Mouse (Mus musculus) c-Kit-positive CD71-negative TER-119-negative erythroid progenitor cells, embryonic 14.5 days (primary cell): Measurements from ENCODE around the gene Slamf8.

Source experiments
- DNase-seq: peaks from one replicate; pipeline ENCODE4 v3.0.0-alpha.2; 2013; ENCODE audit warnings: low read depth

Slamf8 gene

DNA sequence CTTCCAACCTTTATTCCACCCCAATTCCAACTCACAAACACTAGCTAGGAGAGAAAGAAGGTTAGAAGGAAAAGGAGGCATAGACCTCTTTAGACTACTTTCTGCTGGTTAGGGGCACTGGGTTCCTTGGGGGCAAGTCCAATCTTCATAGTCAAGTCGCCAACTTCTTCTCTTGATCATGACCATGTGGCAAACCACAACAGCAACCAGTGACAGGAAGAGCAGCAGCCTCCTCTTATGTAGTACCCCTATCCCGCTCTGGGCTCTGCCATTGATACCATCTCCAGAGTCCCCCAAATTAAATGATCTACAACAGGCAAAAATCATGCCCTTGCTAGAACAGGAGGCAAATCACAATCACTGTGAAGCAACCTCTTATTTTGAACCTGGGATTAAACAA lies 3.6 kb upstream of the Slamf8 start:
- DNase-seq, result no peak

DNA sequence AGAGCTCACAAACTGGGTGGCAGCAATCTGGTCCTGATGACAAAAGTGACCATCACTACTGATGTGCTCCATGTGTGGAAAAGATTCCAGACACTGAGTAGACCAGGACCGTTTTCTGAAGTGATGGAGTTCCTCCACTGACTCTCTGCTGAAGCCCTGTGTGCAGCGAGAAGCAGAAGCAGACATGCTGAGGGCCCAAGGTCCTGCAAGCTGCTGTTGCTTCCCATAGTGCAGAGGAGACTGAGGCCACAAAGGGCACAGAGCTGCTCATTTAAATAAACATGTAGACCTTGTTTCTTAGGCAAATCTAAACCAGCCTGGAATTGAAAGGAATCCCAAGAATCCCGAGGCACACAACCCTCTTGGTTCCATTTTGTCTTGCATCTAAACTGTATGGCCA lies 3.0 kb upstream of the Slamf8 start:
- no peak for DNase-seq

DNA sequence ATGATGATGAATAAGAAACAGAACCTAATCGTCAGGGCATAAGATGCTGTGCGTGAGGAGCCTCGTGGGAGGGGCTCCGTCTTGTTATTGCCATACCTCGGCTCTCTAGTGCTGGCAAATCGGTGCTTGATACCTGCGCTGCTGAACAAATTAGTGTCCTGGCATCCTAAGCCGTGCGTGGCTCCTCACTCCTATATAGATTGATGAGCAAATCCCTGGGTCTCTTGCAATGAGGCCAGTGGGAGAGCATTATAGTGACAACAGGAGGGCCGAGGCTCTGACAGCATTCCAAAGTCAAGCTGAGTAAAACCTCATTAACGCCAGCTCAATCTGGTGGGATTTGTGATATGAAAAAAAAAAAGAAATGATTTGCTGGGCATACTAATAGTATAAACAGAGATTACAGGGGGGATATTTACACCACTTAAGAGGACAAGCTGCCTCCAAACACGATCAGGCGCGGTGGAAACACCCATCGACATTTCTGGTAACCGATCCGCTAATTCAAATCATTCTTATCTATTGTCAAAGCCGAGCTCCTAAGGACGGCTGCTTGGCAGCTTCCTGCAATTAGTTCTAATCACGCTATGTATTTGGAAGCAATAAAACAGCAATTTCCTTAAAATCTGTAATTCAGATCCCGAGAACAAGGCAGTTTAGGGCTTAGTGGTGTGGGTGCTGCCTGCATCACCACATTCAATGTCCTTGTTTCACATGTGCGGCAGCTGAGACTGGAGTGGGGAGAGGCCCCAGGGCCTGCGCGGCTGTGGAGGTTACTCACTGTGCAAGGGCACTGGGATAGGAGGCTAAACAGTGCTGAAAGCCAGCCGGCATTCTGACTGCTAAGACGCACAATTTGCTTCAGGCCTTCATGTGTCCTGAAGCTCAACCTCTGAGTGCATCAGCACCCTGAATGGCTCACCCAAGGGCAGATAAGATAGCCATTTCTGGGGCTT lies 4.5 kb downstream of the Slamf8 start:
- no peak for DNase-seq

DNA sequence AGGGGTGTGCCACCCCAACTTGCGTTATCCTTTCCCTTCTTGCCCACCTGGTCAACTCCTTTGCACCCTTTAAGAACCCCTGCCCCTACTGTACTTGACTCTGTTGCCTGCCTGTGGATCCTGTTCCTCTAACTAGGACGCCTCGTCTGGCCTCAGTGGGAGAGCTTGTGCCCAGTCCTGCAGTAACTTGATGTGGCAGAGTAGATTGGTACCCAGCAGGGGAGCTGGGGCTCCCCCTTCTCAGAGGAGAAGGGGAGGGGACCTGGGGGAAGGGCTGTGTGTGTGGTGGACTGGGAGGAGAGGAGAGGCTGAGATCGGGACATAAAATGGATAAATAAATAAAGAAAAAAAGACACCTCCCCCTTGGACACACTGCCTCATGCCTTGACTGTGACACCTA lies 5.3 kb downstream of the Slamf8 start:
- no peak for DNase-seq

DNA sequence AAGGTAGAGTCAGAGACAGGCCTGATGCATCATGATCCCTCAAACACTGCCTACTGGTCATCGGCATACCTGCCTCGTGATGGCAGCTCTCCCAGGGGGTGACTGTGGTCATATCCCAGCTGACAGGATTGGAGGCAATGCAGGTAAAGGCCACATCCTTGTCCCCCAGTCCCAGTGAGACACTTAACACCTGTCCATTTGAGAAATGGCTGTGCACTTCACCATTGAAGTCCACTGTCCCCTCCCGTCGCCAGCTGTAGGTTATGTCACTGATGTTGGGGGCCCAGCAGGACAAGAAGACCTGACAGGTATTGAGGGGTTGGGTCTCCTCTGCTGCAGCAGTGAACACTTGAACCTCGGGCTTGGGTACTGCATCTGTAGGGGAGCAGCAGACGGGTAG lies 6.1 kb downstream of the Slamf8 start:
- DNase-seq, result no peak

DNA sequence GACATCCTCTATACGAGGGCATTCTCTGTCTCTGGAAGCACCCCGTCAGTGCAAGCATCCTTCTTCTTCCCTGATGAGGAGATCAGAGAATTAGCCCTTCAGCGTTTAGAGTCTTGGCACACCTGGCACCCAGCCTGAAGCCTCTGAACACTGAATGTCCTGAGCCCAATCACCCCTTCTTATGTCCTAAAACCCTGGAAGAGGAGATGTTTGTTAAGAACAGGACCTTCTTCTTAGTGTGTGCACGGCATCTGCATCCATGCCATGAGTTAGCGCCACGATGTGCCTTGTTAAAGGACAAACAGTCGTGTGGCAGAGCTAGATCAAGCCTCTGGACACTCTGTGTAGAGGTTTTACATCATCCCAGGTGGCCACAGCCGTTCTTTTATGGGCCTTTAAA lies 7.9 kb downstream of the Slamf8 start:
- DNase-seq, result no peak

DNA sequence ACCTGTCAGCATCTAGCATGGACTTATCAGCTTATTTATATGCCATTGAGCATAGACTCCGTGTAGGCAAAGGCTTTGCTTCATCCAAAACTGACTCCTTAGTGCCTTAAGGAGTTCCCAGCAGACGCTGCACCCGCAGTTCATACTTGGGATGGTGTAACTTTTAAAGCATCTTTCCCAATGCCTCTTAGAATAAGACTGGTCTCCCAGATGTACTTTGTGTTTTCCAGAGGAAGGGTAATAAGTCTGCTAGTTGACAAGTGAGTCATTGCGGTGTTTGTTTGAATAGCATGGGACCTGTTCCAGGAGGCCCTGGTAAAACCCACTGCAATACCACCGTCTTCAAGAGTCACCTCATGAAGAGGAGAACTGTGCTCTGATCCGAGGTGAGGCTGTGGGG lies 10.3 kb downstream of the Slamf8 start:
- DNase-seq, result no peak

DNA sequence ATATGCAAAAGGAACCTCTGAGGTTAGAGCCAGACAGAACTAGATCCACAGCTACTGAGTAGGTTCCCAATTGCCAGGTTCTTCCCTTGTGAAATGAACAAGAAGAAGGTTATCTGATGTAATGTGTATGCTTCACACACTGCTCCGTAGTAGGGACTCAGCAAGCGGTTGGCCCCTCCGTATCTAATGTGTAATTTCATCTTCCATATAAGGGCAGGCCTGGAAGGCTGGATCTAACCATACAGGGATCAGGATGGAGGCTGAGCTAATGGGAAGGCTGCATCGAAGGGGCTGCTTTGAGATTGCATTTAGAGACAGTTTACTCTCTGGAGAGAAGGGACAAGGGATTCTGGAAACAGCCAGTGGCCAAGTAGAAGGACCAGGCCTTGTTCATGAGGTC lies 22.6 kb downstream of the Slamf8 start:
- DNase-seq, result no peak

DNA sequence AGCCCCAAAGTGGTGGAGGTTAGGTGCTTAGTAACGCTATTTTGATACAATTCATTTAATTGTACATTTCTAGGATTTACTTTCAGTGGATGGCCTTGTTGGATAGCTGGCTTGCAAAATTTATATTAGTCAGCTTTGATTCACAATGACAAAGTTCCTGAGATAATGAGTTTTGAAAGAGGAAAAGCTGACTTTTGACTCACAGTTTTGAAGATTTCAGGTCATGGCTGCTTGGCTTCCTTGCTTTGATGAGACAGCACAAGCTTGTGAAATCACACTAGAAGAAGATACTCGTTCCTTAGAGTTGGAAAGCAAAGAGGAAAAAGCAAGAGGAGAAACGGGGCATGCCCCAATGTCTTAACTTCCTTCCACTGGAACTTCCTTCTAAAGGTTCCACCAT lies 24.2 kb downstream of the Slamf8 start:
- no peak for DNase-seq

DNA sequence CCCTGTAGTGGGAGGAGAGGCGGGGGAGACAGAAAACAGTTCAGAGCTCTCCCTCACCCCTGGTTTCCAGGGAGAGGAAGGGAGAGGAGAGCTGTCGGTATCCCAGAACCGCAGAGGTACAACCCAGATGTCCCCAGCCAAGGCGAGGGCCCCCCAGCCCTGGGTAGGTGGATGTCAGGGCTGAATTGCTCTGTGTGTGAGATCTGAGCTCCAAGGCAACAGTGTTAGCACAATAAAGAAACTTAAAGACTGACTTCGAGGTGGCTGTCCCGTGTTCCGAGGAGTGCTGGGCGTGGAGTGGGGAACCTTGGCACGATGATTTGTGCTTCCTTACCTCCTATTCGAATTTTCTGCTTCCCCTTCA lies 26.9 kb downstream of the Slamf8 start:
- DNase-seq, result no peak

DNA sequence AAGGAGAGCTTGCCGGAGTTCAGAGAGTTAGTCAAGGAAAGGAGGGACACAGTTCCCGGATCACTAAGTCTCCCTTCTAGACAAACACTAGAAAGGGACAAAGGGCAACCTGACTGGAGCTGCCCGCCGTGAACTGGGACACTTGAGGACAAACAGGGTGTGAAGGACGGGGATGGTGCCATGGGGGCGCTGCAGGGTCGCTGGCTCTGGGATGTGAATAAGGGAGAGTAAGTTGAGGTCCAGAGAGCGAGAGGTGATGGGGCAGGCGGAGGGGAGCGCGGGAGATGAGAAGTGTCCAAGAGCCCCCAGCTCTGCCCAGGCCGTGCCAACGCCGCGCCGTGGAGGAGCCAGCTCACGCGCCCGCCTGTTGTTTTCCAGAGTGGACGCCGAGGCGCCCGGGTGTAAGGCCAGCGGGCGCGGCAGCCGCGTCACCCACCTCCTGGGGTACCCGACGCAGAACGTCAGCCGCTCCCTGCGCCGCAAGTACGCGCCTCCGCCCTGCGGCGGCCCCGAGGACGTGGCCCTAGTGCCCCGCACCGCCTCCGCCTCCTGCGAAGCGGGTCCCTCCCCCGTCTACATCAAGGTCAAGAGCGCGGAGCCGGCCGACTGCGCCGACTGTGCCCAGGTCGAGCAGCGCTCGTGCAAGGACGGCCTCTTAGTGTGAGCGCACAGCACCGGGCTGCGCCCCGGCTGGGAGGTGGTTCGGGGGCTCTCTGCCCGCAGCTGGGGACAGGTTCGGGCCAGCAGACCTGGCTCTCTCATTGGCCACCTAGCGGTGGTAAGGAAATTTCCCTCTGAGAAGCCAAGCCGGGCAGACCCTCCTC lies 27.5 kb downstream of the Slamf8 start:
- peak; percentile 36 for DNase-seq

DNA sequence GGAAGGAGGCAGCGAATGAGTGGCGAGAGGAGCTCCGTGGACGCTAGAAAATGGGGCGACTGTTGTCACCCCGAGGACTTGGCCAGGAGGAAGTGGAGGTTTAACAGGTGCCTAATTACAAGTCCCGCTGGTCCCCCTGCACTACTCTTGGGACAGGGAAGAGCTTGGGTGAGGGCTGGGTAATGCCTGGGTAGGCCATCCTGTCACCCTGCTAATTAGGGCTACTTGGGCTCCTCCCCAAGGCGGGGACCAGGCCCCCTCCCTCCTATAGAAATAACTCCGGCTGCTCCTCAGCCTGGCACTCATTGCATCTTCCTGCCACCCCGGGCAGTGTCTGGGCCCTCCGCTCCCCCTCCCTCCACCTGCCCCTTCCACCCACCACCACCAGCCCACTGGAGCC lies 34.7 kb downstream of the Slamf8 start, which contains the start of gene Vsig8:
TSS of gene Vsig8 (plus strand) at position 301 of the 400 bp plus-strand sequence.
- DNase-seq, result no peak

DNA sequence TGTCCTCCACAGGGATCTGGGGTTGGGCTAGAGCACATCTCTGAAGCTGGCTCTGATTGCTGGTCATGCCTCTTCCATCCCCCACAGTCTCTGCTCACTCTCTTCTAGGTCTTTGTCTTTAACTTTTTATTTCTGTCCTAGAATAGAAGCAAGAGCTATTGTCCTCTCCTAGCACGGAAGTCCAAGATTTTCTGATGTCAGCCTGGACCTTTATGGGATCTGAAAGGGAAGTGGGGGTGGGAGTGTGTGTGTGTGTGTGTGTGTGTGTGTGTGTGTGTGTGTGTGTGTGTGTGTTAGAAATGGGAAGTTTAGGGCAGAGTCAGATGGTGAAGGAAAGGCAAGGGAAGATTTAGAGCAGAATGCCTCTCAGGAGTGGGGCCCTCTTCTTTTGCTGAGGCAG lies 37.7 kb downstream of the Slamf8 start:
- DNase-seq, result no peak

DNA sequence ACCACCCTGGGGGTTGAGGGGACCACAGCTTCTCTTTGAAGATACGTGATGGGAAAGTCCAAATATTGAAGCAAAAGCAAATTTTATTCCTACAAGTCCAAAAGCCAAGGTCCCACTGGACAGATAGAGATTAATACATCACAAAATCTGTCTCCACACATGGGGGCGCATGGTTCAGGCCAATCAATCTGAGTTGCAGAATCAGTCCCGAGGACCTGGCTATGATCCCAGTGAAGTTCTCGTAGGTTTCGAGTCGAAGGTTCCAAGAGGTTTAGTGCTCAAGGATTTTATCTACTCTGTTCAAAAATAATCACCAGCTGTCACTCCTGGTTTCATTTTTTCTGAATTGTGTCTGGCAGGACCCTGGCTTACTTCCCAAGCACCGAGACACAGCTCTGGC lies 39.4 kb downstream of the Slamf8 start:
- no peak for DNase-seq

DNA sequence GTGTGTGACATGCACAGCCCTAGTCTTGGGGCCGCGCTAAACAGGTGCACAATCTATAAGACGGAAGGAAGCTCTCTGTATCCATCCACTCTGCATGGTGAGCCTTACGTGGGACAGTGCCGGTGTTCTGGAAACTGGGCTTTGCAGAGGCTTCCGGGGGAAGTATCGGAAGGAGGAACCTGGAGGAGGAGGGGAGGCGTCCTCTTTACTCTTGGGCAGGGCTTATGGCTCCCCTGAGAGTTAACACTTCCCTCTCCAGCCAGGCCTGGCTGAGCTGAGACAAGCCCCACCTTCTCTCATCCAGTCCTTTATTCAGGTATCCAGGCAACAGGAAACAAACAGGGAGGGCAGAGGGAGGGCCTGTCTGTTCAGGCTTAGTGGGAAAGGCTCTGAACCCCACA lies 39.8 kb downstream of the Slamf8 start:
- no peak for DNase-seq

DNA sequence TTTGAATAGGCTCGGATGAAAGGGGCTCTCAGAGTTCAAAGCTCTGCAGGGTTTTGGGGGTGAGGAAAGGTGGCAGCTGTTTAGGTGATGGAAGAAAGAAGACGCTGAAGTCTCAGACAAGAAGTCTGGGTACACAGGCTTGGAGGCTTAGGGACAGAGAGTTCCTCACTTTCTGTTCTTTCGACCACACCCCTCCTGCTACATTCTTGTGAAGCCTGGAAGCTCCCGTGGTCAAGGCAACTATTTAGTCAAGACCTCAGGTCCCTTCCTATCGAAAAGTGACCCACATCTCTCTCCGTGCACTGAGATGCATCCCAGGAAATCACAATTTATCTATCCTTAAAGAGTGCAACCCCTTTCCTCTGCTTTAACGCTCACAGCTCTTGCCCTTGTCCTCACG lies 40.7 kb downstream of the Slamf8 start:
- no peak for DNase-seq

DNA sequence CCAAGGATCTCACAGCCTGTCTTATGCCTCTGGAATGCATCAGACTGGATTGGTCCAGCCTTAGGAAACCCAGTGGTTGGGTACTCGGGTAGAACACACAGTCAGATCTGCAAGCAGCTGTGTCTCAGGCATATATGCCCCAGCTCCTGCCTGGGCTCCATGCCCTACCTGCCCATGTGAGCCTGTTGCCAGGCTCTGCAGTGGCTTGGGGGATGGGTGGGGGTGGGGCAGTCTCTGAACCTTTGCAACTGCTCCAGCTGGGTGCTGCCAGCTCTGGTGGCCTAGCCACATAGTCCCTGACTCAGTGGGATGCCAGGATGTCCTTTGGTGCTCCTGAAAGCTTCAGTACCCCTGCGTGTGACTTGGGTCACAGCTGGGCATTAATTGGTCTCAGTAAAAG lies 41.1 kb downstream of the Slamf8 start:
- DNase-seq, result no peak

DNA sequence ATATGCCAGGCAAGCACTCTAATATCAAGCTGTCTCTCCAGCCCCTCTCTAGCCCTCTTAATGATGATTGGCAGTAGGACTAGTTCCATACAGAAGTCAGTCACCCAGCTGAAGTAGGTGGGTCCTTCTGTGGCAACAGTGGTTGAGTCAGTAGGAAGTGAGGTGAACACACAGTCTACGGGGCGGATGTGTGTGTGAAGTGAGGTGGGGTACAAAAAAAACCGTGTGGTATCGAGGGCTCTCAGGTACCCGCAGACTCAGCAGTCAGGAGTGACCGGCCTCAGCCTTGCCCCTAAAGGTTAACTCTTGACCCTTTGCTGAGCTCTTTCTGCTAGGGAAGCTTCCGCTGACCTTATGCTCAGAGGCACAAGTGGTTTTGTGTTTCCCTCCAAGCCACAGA lies 41.9 kb downstream of the Slamf8 start:
- no peak for DNase-seq

DNA sequence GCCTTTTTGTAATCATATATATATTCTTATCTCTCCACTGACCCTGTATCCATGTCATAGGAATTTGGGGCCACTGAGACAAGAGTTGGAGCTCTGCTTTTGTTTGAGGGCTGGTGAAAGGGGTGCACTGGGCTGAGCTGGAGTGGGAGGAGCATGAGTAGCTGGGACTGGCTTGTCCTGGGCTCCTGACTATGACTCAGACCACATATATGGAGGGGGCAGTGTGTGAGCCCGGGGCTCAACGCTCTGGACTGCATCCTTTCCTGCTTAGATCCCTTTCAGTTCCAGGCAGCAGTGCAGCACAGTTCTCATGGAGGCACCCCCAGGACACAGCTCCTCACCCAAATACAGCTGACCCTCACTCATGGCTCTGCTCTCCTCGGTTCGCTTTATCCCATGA lies 44.3 kb downstream of the Slamf8 start:
- no peak for DNase-seq

DNA sequence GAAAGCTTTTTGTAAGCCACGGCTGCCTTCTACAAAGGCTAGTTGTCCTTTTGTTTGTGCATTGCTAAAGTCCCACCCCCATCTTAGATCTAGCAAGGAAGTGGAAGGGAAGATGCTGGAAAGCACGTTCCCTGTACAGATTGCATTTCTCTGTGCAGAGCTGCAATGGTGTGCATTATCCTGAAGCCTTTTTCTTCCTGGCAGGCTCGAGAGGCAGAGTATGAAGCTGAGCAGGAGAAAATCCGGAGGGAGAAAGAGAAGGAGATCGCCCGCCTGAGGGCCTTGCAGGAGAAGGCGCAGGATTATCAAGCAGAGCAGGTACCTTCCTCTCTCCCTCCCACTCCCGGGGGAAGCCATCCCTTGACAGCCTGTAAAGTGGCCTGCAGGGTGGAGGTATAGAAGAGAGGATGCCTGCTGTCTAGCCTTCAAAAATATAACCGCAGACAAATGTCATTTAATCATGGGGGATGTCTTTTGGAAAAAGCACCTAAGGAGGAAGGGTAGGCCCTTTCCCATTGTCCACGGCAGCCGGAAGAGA lies 50.0 kb downstream of the Slamf8 start:
- no peak for DNase-seq

DNA sequence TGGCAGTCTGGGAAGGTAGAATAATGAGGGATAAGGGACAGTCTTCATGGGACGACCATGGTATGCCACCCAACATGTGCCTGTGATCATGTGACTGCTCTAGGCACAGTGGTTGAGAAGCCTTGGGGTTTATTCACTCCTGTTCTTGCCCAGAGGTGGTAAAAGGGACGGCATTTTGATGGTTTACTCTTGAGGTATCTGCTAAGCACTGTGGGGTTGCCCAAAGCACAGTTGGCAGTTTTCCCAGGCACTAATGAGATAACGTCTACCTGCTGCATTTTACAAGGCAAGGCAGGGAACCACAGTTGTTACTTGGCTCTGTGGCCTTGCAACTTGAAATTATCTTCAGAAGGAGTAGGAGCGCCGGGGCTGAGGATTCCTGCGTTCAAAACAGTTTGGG lies 50.5 kb downstream of the Slamf8 start:
- DNase-seq, result no peak

DNA sequence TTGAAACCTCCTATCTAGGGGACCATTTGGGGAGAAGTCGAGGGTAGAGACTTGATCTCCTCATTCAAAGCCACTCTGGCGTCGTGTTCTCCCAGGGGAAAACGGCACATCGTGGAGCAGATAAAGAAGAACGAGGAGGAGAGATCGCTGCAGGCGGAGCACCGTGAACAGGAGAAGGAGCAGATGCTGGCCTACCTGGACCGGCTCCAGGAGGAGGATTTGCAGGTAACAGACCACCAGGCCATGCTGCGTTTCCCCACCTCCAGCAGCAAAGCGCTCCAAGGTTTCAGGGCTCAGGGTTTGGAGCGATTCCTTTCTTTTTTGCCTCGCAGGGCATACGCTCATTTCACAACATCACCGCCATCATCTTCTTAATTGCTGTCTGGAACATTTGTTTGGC lies 55.3 kb downstream of the Slamf8 start:
- no peak for DNase-seq

DNA sequence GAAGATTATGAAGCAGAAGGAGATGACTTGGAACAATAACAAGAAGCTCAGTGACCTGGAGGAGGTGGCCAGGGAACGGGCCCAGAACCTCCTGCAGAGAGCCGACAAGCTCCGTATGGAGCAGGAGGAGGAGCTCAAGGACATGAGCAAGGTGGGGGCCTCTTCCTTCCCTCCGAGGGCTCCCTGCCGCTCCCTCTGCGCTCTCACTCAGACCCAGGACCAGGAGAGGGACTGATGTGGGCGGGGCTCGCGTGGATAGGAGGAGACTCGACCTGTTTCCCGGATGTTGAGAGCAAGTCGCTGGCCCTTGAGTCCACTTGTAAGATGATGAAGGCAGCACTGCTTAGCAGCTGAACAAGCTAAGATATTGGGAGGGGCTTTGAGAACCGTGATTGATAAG lies 57.8 kb downstream of the Slamf8 start:
- DNase-seq, result no peak
